Mouse (Mus musculus) embryonic fibroblast, embryonic 13.5 days (primary cell): Measurements from ENCODE around the gene Pip5k1a.

Source experiments
- CTCF ChIP-seq: IDR thresholded peaks from 2 replicates; pipeline ENCODE4 v1.5.1; 2011; ENCODE audit warnings: mild to moderate bottlenecking, control low read depth, low read length, moderate library complexity, borderline replicate concordance; ENCODE audit not compliant: insufficient read depth
- POLR2A ChIP-seq: IDR thresholded peaks from 2 replicates; pipeline ENCODE4 v1.6.1; 2011; ENCODE audit warnings: low read depth, mild to moderate bottlenecking, control low read depth, low read length, moderate library complexity

DNA sequence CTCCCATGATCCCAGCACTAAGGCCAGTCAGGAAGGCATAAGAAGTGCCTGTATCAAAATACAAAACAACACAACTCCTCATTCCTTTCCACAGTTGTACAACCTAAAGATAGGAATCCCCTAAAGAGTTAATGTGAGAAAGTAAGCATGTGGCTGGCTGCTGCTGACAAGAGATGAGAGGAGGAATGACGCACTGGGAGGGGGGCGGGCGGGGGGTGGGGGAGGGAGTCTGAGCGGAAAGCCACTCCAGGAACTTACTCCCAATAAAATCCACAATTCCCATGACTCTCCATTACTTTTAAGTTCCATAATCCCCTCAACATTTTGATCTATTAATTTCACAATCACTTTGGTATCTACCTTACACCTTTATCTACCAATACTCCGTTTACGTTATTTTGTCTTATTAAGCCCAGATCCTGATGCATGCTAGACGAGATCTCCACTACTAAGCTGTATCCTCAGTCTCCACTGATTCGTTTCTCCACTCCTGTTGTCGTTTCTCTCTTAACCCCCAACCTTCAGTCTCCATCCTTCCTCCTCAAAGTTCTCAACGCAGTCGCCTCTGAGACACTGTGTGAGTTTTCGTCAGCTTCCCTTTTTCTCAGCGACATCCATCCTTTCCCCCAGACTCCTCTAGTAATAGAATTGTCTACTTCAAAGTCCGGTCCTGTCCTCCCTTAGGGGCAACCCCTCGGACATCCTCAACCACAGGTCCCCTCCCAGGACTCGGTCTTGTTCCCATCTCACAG lies 968 bp downstream of the Pip5k1a start:
- TF ChIP-seq CTCF (no peak), POLR2A (no peak)
